Mouse (Mus musculus): ENCODE measurements around the gene Sema6b.

The Sema6b gene

DNA sequence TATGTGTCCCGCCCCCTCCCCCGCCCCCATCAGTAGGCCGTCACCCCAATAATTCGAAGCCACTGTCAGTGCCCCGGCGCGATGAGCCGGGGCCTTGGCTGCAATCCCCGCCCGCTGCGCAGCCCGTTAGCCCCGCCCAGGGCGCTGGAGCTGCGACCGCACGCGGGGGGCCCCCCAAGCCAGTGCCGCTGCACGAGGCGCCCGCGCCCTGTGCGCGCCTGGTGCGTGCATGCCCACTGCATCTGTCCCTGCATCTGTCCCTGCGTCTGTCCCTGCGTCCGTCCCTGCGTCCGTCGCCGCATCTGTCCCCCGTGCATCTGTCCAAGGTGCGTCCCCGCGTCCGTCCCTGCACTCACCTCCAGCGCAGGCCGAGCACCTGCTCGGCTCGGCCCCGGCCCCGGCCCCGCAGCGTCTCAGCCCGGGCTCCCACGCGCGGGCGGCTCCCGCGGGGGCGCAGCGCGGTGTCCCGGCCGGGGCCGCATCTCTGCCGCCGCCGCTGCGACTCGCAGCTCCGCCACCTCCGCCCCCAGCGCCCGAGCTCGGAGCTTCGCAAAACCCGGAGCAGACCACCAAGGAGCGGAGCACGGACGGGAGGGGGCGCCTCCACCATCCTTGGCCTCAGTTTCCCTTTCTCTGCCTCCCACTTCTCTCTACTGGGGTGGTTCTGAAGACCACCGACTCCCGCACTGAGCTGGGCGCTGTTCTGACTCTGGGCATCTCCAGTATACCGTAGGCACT is at the start of gene Sema6b:
Gene Sema6b (minus strand): TSS at position 486 of the 738 bp plus-strand sequence.
- peak; percentile 67 to 71 for DNase-seq (ENCODE audit: low spot score in 2 of 2)

- peak in 1 of 2 experiments; percentile 23 for DNase-seq (ENCODE audit: low spot score in 2 of 2)
Observed at GRCm38 (mm10) chr17:56185281-56186141, 45.4 kb upstream of the Sema6b start.

DNA sequence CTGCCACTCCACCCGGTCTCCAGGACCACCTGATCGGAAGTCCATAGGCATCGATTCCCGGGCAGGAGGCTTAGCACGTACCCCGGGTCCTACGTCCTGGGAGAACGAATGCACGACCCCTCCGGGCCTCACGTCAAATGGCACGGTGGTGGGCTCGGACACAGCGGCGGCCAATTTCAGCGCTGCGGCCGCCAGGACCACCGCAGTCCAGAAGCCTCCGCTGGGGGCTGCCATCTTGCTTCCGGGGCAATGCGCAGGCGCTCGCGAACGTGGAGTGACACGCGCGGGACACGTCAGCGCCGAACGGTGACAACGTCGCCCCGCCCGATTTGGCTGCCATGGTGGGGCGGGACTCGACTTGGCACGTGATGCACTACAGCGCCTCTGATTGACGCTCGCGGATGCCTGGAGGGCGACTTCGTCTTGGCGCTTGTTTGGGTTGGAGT is 43.5 kb upstream of the Sema6b start, which contains the start of gene Mydgf:
Gene Mydgf (minus strand): TSS at position 263 of the 446 bp plus-strand sequence.
- peak; percentile 80 to 93 for DNase-seq (ENCODE audit: low spot score in 2 of 2)

DNA sequence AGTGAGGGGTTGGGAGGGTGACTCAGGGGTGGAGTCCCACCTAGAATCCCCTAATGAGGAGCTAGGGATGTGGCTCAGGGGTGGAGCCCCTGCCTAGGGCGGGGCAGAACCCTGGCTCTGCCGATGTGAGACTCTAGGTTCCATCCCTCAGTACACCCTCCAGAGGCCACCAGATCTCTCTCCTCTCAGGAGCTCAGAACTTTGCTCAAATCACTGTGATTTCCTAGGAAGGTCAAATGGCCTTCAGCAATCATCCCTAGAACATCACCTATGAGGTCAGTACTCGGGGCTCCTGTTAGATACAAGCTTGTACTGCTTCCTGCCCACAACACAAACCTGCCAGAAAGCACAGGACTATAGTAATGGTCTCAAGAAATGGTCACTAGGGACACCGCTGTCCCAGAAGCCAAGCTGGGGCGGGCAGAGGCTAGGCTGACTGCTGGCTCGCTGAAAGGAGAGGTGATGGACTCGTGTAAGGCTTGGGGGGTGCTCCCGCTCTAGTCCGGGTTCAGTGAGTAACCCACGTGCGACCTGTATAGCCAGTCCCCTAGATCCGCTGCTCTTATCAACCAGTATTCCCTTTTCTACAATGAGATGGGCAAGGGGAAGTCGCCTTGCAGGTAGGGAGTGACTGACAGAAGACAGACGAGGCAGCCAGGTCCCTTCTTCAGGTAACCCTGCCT is 43.0 kb upstream of the Sema6b start:
- no peak for DNase-seq (ENCODE audit: low spot score in 2 of 2)

- no peak for DNase-seq (ENCODE audit: low spot score in 2 of 2)
Observed at GRCm38 (mm10) chr17:56175416-56175815, 35.3 kb upstream of the Sema6b start.

DNA sequence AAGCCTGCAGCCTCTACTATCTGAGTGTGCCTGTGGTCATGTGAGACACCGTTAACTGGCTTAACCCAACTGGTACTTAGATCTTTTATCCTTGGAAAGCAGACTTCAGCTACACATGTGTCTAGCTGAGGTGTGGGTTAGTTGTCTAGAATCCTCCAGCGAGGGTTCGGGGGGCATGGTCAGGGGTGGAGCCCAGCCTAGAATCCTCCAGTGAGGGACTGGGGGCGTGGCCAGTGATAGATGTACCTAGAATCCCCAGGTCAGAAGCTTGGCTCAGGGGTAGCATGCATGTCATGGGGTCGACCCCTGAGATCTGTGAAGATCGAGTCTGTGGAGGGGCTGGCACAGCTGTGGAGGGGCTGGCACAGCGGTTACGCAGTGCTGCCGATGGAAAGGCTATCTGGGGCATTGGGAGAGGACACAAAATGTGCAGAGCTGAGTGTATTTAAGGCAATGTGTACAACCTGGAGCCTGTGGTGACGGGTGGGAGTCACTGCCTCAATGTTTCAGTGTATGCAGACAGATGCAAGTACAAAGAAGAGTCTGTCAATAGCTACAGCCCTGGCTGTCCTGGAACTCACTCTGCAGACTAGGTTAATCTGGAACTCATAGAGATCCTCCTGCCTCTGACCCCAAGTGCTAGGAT is 33.4 kb upstream of the Sema6b start:
- DNase-seq (ENCODE audit: low spot score in 2 of 2) = no peak

DNA sequence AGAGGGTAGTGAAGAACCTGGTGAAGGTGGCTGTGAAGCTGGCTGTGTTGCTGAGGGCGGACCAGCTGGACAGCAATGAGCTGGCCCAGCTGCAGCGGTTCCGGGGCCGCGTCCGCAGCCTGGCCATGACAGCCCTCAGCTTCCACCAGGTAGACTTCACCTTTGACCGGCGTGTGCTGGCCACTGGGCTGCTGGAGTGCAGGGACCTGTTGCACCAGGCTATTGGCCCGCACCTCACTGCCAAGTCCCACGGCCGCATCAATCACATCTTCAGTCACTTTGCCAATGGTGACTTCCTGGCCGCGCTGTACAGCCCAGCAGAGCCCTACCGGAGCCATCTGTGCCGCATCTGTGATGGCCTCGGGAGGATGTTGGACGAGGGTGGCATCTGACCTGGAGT is 31.7 kb upstream of the Sema6b start:
- no peak for DNase-seq (ENCODE audit: low spot score in 2 of 2)

- no peak for DNase-seq (ENCODE audit: low spot score in 2 of 2)
Observed at GRCm38 (mm10) chr17:56171456-56171855, 31.3 kb upstream of the Sema6b start.

- DNase-seq (ENCODE audit: low spot score in 2 of 2) = no peak
Observed at GRCm38 (mm10) chr17:56170636-56171035, 30.5 kb upstream of the Sema6b start.

- DNase-seq (ENCODE audit: low spot score in 2 of 2) = no peak
Observed at GRCm38 (mm10) chr17:56169830-56170229, 29.7 kb upstream of the Sema6b start.

- no peak for DNase-seq (ENCODE audit: low spot score in 2 of 2)
Observed at GRCm38 (mm10) chr17:56165671-56166070, 25.5 kb upstream of the Sema6b start.

DNA sequence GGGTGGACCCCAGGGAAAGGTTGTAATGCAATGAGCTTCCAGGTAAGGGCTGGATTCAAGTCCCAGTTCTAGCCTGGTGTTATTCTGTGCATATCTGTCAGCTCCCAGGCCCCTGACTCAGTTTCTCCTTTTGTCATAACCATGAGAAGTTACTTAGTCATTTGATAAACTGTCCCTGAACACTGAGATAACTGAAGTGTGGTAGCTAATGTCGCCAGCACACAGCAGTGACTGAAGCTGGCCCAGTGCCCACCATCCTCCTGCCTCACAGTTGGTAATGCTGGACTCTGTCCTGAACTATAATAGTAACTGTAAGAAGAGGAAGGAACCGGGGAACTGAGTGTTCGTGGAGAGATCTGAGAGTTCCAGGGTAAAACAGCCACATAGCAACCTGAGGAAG is 24.4 kb upstream of the Sema6b start:
- DNase-seq (ENCODE audit: low spot score in 2 of 2) = no peak

- DNase-seq (ENCODE audit: low spot score in 2 of 2) = no peak
Observed at GRCm38 (mm10) chr17:56163523-56164102, 23.5 kb upstream of the Sema6b start.

DNA sequence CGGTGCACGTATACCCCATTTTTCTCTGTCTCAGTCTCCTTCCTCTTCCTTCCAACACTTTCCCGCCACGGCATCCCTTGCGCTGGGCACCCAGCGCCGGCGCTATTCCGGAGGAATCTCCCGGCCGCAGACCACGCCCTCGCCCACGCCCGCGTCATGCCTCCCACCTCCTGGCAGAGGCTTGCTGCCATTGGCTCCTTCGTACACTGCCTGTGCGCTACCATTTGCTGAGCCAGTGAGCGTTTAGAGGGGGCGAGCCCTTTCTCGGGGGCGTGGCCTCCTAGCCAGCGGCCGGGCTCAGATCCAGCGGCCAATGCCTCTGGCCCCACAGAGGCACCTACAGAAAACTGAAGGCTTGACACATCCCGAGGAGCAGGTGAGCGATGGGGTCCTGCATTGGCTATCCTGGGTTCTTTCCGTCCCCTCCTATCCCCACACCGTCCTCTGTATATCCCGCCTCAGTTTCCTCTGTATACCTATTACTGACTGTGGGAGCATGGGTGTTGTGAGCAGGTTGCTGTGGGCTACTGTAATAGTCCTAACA is 22.2 kb upstream of the Sema6b start, which contains the start of gene Tnfaip8l1:
Gene Tnfaip8l1 (plus strand): TSS at position 247 of the 544 bp plus-strand sequence.
- DNase-seq (ENCODE audit: low spot score in 2 of 2) = peak; percentile 90

GRCm38 (mm10) chr17:56159729-56160128 is 19.6 kb upstream of the Sema6b start:
- DNase-seq (ENCODE audit: low spot score in 2 of 2) = peak; percentile 40 to 48

DNA sequence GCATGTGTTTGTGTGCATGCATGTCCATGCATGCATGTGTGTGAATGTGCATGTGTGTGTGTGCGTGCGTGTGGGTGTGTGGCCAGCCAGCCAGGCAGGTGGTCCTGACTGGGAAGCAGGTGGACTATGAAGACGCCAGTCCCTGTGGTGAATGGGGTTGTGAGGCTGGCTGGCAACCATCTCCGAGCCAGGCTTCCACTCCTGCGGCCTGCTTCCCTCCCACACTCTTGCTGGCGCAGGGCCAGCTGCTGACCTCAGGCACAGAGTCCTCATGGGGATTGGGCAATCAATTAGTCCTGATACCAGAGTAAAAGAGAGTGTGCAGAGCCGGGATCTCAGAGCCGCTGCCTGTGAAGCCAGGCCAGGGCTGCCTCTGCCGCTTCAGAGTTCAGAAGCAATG is 13.5 kb upstream of the Sema6b start:
- DNase-seq (ENCODE audit: low spot score in 2 of 2) = no peak

DNA sequence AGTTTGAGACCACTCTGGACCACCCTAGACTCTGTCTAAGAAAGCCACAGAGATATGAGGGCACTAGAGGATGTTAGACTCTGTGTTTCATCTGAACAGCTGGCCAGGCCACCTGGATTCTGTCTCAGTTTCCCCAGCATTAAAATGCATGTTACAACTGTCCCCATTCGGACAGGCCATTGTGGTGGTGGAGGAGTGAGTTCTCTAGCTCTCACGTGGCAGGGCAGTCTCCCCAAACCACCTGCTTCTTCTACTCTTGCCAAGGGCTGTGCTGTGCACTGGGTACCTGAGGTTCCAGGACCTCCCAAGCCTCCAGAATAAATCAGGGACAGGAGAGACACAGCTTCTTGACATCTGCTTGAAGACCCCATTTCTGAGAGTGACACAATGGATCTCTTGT is 9.8 kb upstream of the Sema6b start:
- no peak for DNase-seq (ENCODE audit: low spot score in 2 of 2)

DNA sequence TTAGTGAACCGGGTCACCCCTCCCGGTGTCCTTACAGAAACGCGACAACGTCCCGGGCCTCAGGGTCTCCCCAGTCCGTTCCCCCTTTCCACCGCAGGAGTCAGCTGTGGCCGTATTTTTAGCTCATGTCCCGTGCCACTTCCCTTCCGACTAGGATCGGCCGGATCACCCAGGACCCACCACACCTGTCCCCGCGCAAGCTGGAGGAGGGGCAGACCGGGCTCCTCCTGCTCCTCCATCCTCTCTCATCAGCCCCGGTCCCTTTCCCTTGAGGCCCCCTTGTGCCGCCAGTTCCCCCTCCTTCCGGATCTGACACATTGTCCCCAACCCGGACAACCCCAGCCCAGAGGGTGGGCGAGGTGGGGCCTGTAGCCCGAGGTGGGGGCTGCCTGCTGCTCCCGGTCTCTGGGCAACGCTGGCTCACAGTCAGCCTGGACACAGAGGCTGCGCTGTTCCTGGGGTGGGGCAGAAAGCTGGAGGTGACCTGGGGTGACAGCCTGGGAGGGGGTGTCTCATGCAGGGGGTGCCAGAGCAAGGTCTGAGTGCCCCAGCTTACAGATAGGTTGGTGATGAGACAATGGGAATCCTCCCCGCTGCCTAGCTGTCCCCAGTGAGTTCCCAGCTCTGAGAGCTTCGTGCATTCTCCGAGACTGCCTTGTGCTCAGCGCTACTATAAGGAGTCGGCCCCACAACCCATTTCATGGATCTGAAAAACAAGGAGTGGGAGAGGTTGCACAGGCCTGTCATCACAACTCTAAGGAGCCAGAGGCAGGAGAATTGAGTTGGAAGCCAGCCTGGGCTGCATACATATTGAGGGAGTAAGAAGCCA is 8.9 kb upstream of the Sema6b start:
- DNase-seq (ENCODE audit: low spot score in 2 of 2) = no peak

GRCm38 (mm10) chr17:56148280-56148679 is 8.1 kb upstream of the Sema6b start:
- DNase-seq (ENCODE audit: low spot score in 2 of 2) = no peak

- DNase-seq (ENCODE audit: low spot score in 2 of 2) = no peak
Observed at GRCm38 (mm10) chr17:56147420-56147819, 7.3 kb upstream of the Sema6b start.

All from frontal cortex, postnatal 25 days (tissue).